Mouse (Mus musculus) myocyte (in vitro differentiated cells): ENCODE data around the gene Ciao2b.

Experiments used
- CEBPB ChIP-seq: IDR thresholded peaks from 2 replicates; pipeline ENCODE4 v1.6.1; 2011; ENCODE audit warnings: mild to moderate bottlenecking, moderate library complexity; ENCODE audit not compliant: poor library complexity, insufficient read depth, severe bottlenecking
- E2F4 ChIP-seq: IDR thresholded peaks from one replicate; pipeline ENCODE4 v1.6.1; 2011; ENCODE audit warnings: mild to moderate bottlenecking, control low read depth, moderate library complexity; ENCODE audit not compliant: insufficient read depth
- MAX ChIP-seq: IDR thresholded peaks from one replicate; pipeline ENCODE4 v1.6.1; 2011; ENCODE audit warnings: low read depth, mild to moderate bottlenecking, control low read depth
- MYOD1 ChIP-seq, 3 experiments: IDR thresholded peaks; one replicate each; pipeline ENCODE4 v1.6.1; 2011; ENCODE audit warnings: control low read depth in 2 of 3, low read depth in 2 of 3, mild to moderate bottlenecking in 2 of 3, moderate library complexity in 1 of 3; ENCODE audit not compliant: insufficient read length in 2 of 3, control insufficient read depth in 1 of 3
- POLR2A ChIP-seq: IDR thresholded peaks from one replicate; pipeline ENCODE4 v1.6.1; 2011; ENCODE audit warnings: low read depth, mild to moderate bottlenecking, control low read depth, moderate library complexity; ENCODE audit not compliant: insufficient read length
- POLR2AphosphoS2 ChIP-seq: IDR thresholded peaks from one replicate; pipeline ENCODE4 v1.6.1; 2011; ENCODE audit warnings: low read depth, control low read depth; ENCODE audit not compliant: insufficient read length
- SRF ChIP-seq: IDR thresholded peaks from one replicate; pipeline ENCODE4 v1.6.1; 2011; ENCODE audit warnings: low read depth; ENCODE audit not compliant: control insufficient read depth, insufficient read length
- TCF12 ChIP-seq: IDR thresholded peaks from one replicate; pipeline ENCODE4 v1.6.1; 2011; ENCODE audit warnings: mild to moderate bottlenecking, control low read depth; ENCODE audit not compliant: poor library complexity, insufficient read depth, severe bottlenecking
- TCF3 ChIP-seq: IDR thresholded peaks from one replicate; pipeline ENCODE4 v1.6.1; 2011; ENCODE audit warnings: low read depth, control low read depth; ENCODE audit not compliant: insufficient read length
- USF1 ChIP-seq: IDR thresholded peaks from one replicate; pipeline ENCODE4 v1.6.1; 2011; ENCODE audit warnings: low read depth, mild to moderate bottlenecking, control low read depth, moderate library complexity

GRCm38 (mm10) chr8:104607944-104608343 lies 33.8 kb downstream of the Ciao2b start:
- TF ChIP-seq CEBPB (no peak), E2F4 (no peak), POLR2A (no peak), POLR2AphosphoS2 (no peak), MAX (no peak), USF1 (no peak), SRF (no peak), MYOD1 (IDR thresholded peaks at IDR 0.05; ENCODE audit: control insufficient read depth in 1 of 3, insufficient read length in 2 of 3, low read depth in 2 of 3) (peak in 1 of 3 experiments; percentile 11), TCF12 (no peak), TCF3 (no peak)
